Mouse (Mus musculus) lung, postnatal 25 days (tissue): Measurements from ENCODE around the gene Capn1.

Source experiments
- DNase-seq: peaks from one replicate; pipeline ENCODE4 v3.0.0; 2022; ENCODE audit warnings: low spot score

Gene Capn1

GRCm38 (mm10) chr19:5990033-5990432 is 25.7 kb downstream of the Capn1 start:
- no peak for DNase-seq

GRCm38 (mm10) chr19:5989585-5989984 is 26.1 kb downstream of the Capn1 start:
- no peak for DNase-seq

- peak; percentile 81 for DNase-seq
These were observed 26.8 kb downstream of the Capn1 start for GRCm38 (mm10) chr19:5988815-5989452.

- no peak for DNase-seq
These were observed 27.5 kb downstream of the Capn1 start for GRCm38 (mm10) chr19:5988027-5988814.

GRCm38 (mm10) chr19:5986043-5986442 is 29.7 kb downstream of the Capn1 start, which contains the start of gene Slc22a20:
Gene Slc22a20, minus strand, starts transcription at chr19:5986143.
- DNase-seq = no peak

GRCm38 (mm10) chr19:5980477-5980876 is 35.2 kb downstream of the Capn1 start:
- DNase-seq = no peak

GRCm38 (mm10) chr19:5977717-5978116 is 38.0 kb downstream of the Capn1 start:
- no peak for DNase-seq

GRCm38 (mm10) chr19:5975676-5976075 is 40.0 kb downstream of the Capn1 start:
- no peak for DNase-seq

GRCm38 (mm10) chr19:5975112-5975511 is 40.6 kb downstream of the Capn1 start:
- no peak for DNase-seq

- DNase-seq = no peak
These were observed 48.0 kb downstream of the Capn1 start for GRCm38 (mm10) chr19:5967664-5968063.

- DNase-seq = no peak
These were observed 48.9 kb downstream of the Capn1 start for GRCm38 (mm10) chr19:5966786-5967185.

- DNase-seq = no peak
These were observed 49.8 kb downstream of the Capn1 start for GRCm38 (mm10) chr19:5965910-5966309.

GRCm38 (mm10) chr19:5965280-5965679 is 50.4 kb downstream of the Capn1 start:
- peak; percentile 84 for DNase-seq

- DNase-seq = no peak
These were observed 50.9 kb downstream of the Capn1 start for GRCm38 (mm10) chr19:5964804-5965203.

GRCm38 (mm10) chr19:5963883-5964562 is 51.7 kb downstream of the Capn1 start, which contains the start of gene Pola2:
Gene Pola2, minus strand, starts transcription at chr19:5964202.
- DNase-seq = peak; percentile 88

- no peak for DNase-seq
These were observed 53.0 kb downstream of the Capn1 start for GRCm38 (mm10) chr19:5962651-5963050.

GRCm38 (mm10) chr19:5957371-5957770 is 58.3 kb downstream of the Capn1 start:
- no peak for DNase-seq

GRCm38 (mm10) chr19:5956685-5957084 is 59.0 kb downstream of the Capn1 start:
- peak; percentile 86 for DNase-seq

GRCm38 (mm10) chr19:5955704-5956670 is 59.7 kb downstream of the Capn1 start:
- peak; percentile 50 for DNase-seq

GRCm38 (mm10) chr19:5954936-5955335 is 60.8 kb downstream of the Capn1 start:
- no peak for DNase-seq

- DNase-seq = no peak
These were observed 61.5 kb downstream of the Capn1 start for GRCm38 (mm10) chr19:5954031-5954710.
